Mouse (Mus musculus): Measurements from ENCODE around the gene Parp12.
A peak's percentile ranks its signal among the peaks of the same experiment; 100 is the strongest.

The Parp12 gene

DNA sequence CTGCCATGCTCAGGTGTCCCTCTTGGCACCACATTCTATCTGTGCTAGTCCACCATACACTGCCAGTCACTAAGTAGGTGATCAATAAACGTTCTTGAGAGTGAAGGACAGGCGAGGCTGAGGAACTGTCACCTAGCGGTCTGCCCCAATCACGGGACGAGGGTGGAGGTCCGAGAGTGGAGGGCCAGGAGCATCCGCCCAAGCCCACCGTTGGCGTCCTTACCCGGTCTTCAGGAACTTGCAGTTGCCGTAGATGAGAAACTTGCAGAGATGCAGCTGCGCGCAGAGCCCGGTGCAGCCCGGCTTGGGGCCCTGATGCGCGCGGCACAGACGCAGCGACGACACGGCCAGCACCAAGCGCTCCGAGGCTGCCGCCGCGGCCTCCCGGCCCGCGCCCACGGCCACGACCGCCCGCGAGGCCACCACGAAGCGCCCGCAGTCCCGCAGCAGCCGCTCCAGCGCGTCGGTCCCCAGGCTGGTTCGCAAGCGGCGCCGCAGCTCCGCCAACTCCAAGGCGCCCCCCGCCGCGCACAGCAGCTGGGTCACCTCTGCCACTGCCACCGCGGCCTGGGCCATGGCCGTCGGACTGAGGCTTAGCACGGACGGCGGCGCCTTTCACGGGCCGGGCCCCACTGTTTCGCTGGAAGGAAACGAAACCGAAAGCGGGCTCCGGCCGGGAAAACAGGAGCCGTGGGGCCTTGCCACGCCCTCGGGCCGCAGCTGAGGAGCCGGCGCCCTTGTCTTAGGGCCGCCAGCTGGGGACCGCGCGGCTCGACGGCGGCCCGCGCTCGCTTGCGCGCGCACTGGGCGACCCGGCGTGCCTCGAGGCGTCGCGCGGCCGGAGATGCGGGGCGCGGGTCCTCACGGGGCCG lies at the start of gene Parp12:
TSS of gene Parp12 (minus strand) at position 766 of the 872 bp plus-strand sequence.
- peak; percentile 77 for DNase-seq (ENCODE audit: low read depth, low spot score)

DNA sequence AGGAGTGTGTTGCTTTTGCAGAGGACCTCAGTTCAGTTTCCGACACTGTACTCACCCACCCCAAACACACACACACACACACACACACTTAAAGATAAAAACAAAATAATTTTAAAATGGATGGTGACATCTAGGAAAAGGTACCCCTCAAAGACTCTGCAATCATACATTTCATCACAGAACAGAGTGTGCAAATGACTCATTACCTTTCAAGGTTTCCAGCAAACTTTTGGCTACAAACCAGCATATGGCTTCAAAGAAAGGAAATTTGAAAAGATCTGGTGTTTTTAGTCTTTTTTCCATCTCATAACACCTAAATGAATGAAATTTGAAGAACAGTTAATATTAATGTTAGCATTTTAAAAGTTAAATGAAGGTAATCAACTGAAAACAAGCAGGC lies 46.7 kb upstream of the Parp12 start:
- no peak for DNase-seq (ENCODE audit: low read depth, low spot score)

DNA sequence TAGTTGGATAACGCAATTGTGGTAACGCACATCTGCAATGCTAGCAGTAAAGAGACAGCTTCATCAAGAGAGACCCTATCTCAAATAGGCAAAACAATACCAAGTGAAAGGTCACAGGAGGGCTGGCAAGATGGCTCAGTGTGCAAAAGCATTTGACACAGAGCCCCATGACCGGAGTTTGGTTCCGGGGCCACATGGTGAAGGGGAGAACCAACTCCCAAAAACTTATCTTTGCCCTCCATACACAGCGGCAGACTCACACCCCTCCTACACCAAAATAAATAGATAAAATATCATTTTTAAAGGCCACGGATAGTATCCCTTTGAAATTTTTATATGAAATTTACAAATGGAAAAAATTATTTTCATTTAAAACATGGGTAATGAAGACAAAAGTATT lies 43.8 kb upstream of the Parp12 start:
- DNase-seq (ENCODE audit: low read depth, low spot score), result no peak

DNA sequence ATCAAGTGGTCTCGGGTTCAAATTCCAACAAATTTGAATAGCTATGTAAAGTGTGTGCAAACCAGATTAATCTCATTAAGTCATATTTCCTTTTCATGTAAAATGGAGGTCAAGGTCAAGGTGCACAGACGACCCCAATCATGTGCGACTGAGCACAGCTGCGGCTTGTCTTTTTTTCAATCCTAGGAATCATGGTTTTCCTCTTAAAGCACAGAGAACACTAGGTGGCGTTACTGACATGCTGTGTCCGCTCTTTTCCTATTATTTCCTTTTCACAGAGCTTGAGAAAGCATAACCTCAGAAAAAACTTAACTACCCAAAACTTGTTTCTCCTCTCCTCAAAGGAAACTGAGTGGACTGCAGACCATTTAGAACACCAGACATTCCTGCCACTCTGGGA lies 27.9 kb upstream of the Parp12 start:
- no peak for DNase-seq (ENCODE audit: low read depth, low spot score)

DNA sequence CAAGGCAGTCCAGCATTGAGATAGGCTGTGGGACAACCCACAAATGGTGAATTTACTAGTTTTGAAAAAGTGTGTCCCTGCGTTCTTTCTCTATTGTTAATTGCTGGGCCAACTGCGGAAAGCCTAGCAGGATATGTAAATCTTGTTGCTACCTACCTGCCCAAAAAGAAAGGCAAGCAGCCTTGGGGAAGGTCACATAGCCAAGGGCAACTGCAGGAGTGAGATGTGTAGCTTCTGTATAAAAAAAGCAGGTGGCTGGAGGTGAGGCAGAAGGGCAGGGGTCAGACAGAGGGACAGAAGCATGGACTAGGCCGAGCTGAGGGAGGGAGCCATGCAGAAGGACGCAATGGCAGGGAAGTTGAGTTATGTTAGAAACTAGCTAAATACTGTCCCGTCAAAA lies 14.4 kb upstream of the Parp12 start:
- DNase-seq (ENCODE audit: low read depth, low spot score), result no peak

DNA sequence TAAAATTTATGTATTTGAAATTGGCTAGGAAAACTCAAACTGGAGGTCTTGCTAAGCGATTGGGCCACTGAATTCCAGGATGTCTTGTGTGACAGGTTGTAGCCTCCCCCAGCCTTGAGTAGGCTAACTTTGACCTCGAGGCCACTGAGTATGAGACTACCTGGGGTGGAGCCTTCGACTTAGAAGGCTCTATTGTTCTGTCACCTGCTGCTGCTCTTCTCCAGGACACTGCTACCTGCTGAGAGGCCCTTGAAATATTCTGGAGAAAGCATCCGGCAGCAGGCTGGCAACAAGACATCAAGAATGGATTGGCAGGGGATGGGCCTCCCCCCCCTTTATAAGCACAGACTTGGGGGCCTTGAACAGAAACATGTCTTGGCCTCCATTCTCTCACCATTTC lies 13.3 kb upstream of the Parp12 start:
- no peak for DNase-seq (ENCODE audit: low read depth, low spot score)

DNA sequence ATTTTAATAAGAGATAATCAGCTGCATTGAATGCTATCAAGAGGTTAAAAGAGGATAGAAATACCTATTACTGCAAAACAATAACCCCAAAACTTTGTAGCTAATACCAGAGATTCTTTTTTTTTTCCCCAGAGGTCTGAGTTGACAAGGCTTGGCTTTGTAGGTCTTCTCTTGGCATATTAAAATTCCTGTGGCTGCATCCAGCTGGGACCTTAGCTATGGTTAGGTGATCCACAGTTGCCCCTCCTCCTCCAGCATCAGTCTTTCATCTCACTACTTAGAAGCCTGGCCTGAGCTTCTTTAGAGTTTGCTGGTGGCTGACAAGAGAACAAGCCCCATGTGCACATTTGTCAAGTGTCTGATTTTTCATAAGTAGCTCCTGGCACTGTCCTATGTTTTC lies 6.6 kb upstream of the Parp12 start:
- no peak for DNase-seq (ENCODE audit: low read depth, low spot score)

DNA sequence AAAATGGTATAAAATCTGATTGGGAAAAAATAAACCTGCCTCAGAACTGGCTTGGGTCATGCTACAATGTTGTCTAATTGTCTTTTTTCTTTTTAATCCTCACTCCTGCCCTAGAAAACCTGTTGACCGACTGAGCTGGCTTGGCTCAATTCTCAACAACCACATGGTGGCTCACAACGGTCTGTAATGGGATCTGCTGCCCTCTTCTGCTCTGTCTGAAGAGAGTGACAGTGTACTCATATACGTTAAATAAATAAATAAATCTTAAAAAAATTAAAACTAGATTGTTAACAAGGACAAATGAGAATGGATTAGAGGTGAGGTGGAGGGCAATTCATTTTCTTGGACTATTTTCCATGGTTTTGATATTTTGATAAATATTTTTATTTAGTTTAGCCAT lies 2.5 kb upstream of the Parp12 start:
- no peak for DNase-seq (ENCODE audit: low read depth, low spot score)

DNA sequence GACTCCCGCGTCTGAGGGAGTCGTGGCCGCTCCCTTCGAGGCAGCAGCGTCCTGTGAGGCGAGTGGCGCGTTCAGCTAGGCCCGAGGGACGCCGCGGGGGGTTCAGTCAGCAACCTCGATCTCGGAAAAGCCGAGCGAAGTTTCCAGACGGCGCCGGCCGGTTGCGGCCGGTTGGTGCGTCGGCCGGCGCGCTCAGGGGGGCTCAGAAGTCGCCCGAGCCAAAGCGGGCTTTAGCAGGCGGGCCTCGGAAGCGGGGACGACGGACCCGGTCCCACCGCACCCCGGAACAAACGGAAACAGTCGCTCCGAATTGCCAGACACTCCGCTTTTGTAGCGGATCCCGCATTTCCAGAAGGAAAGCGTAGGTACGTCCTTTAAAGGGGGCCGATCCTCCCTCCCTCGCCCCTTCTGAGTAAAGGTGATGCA lies 320 bp upstream of the Parp12 start:
- no peak for DNase-seq (ENCODE audit: low read depth, low spot score)

DNA sequence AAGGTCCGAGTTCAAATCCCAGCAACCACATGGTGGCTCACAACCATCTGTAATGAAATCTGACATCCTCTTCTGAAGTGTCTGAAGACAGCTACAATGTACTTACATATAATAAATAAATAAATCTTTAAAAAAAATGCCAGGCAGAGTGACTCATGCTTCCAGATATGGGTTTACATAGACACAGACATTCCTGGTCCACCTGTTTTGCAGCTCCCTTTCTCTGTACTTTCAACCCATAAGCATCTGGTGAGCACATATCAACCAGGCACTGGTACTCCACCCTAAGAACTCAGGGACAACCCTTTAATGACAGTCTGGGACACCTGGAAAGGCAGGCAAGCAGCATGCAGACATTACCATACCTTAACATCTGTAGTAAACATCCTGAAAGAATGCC lies 2.7 kb downstream of the Parp12 start:
- DNase-seq (ENCODE audit: low read depth, low spot score), result no peak

DNA sequence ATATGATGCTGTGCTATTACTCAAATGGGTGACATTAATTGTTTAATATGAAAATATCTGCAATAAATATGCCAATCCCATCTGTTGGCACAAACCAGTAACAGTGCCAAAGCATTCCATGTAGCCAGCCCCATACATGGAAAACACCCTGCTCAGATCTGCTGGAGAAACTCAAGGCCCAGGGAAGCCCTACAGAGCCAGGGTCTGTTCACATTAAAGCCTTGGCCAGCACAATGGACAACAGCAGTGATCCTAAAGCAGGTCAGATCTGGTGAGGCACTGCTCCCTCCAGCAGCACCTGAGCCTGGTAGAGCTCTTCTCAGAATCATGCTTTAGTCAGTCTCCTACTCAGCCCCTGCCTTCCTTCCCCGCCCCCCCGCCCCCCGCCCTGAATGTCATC lies 5.0 kb downstream of the Parp12 start:
- no peak for DNase-seq (ENCODE audit: low read depth, low spot score)

DNA sequence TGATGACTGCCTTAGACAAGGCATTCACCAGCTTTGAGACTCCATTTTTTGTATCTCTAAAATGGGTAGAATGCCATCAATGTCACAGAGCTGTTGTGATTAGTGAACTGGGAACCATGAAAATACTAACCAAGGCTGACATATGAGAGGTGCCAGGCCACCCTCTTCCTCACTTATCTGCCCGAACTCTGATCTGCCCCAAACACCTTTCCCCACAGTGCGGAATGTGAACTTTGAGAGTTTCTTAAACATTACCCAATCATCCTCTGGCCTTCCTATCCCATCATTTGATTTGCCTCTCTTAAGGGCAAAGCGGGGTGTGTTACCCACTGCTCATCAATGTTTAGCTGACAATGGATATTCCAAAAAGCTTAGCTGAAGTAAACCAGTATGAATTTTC lies 5.4 kb downstream of the Parp12 start:
- no peak for DNase-seq (ENCODE audit: low read depth, low spot score)

DNA sequence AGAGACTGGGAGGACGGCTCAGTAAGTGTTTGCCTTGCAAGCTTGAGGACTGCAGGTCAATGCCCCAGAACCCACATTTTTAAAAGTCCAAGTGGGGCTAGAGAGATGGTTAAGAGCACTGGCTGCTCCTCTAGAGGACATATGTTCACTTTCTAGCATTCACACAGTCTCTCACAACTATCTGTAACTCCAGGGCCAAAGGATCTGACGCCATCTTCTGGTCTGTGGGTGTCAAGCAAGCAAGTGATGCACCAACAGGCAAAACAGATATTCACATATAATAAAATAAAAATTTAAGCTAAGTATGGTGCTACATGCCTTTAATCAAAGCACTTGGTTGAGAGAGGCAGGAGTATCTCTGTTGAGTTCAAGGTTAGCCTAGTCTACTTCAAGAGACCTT lies 11.3 kb downstream of the Parp12 start:
- DNase-seq (ENCODE audit: low read depth, low spot score), result peak; percentile 14

DNA sequence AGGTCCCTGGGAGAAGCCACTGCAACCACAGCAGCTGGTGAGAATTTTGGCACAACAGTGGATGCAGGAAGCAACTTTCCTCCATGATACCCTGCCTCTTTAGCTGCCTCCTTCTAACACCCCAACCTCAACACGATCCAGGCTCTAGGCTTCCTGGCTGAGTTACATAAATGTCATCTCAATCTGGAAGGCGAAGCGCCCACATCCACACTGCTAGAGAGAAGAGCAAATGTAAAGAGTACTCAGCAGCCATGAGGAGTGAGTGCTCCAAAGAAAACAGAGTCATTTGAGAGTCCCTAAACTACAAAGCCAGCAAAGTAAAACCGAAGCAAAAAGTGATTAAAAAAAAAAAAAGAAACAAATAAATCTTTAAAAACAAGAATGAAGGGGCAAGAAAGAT lies 13.5 kb downstream of the Parp12 start:
- no peak for DNase-seq (ENCODE audit: low read depth, low spot score)

DNA sequence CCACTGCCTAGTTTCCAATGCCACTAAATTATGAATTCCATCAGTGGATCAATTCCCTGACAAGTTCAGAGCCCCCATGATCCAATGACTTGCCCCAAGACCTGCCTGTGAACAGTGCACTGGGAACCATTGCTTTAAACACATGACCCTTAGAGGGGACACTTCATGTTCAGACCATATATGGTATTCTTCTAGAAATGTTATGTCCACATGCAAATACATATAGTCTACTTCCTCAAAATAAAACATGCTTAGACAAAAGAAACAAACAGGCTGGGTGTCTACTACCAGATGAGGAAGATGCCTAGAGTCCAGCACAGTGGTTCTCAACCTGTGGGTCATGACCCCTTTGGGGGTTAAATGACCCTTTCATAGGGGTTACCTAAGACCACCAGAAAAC lies 41.7 kb downstream of the Parp12 start:
- no peak for DNase-seq (ENCODE audit: low read depth, low spot score)

DNA sequence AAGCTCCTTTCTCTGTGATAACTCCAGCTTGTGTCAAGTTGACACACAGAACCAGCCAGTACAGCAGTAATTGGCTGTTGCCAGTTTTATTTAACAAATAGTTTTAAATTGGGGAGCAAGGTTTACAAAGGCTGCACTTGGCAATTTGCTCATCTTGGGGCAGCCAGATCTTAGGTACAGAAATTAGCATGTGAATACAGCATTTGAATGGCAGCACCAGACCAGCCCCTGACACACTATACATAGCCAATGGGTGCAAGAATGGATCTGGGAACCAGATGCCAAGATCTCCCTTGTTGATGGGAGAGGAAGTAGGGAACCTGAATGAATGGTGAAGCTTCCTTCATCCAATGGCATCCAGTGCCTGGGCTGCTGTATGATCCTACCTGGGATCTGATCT lies 44.0 kb downstream of the Parp12 start:
- DNase-seq (ENCODE audit: low read depth, low spot score), result no peak

DNA sequence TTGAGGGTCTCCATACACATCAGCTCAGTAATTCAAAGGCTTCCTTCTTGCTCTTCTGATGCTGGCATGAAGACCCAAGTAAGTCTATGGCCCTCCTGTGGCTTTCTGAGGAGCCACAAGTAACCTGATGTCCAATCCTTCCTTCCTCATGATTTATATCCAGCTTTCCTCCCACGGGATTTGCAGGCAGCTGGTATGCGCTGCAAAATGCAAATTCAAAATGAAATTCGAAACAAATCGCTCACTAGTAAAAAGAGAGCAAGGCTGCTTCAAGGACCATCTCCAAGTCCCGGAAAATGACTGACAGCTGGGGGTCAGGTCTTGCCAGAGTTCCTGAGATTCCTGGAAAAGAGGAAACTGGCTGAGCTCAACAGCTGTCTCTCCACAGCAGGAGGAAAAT lies 45.5 kb downstream of the Parp12 start:
- no peak for DNase-seq (ENCODE audit: low read depth, low spot score)

DNA sequence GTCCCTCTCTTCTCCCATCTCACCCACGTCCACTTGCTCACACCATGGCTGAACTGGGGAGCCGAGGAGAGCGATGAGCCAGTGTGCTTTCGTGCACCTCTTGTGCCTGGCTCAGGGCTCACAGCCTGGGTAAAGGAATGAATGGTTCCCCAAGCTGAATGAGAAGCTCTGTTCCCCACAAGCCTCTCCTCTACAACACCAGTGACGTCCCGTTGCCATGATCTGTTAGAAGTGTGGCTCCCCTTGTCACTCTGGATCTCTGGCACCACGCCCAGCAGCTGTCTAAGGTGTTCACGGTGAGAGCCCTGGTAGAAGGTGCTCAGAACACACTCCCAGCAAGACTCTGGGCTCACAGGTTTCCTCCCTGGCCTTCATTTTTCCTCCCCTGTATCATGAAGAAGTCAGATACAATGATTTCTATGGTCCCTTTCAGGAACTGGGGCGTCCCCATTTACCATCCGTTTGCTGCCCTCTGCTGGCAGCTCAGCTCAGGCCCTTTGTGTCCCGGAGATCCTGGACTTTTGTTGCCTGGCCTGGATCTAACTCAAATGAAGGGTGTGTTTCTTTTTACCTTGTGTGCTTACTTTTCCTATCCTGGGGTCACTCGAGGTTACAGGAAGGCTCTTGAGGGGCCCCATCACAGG lies 51.1 kb downstream of the Parp12 start:
- DNase-seq (ENCODE audit: low read depth, low spot score), result peak; percentile 70

DNA sequence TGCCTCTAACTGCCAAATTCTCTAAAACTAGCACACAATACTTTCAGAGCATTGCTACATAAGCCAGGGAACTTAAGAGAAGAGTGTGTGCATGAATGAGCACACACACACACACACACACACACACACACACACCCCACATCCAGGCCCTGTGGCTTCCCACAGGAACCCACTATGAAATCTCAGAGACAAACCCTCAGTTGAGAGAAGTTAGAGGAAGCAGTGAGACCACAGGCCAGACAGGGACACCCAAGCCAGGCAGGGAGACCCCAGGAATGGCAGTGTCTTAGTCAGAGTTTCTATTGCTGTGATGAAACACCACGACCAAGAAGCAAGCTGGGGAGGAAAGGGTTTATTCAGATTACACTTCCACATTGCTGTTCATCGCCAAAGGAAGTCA lies 54.6 kb downstream of the Parp12 start:
- DNase-seq (ENCODE audit: low read depth, low spot score), result no peak

DNA sequence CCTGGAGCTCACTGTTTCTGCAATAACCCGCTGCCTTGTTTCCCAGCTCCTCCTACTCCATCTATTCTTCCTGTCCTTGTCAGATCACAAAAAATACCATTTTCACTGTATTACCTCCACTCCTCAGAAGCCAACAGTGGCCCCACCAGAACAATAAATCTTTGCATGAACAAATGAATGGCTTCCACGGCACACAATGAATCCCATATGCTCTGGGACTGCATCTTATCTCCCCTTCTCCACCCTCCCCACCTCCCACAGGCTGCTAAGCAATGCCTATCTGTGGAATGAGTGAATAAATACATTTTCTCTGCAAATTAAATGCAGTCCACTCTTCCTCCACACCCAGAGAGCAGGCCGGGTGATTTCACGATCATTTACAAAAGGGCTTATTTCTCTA lies 57.0 kb downstream of the Parp12 start:
- no peak for DNase-seq (ENCODE audit: low read depth, low spot score)

DNA sequence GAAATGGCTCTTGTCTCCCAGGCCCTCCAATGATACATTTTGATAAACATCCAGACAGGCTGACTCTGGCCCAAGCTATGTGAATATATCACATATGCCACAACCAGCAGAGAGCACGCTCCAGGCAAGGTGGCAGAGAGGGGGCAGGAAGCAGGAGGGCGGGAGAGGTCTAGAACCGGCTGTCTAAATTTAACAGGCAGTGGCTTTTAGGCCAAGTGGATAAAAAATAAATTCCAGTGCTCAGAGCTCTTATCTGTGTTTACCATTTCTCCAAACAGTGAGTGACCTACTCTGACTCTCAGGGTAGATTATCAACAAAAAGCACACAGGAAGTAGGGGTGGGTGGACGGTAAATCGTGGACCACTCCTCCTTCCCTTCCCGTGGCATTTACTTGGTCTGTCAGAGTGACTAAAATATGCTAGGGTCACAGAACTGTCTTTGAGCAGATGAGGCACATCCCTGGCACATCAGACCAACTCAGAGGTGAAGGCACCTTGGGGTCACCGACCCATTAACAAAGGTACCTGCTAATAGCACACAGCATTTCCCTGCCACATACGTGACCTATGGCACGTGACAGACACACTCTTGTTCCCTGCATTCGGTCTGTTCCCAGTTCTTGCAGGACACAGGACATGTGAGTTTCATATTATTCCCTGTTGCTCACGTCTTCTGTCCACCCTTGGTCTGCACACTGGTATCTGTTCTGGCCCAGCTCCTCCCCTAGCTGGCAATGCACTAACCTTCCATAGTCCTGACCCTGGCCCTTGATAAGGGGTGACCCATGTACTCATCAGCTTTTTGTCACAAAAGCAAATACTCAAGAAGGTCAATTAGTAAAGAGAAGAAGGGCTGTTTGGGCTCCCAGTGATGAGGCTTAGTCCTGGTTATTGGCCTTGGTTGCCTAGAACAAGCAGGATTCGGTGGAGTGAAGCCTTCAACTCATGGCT lies 58.3 kb downstream of the Parp12 start:
- no peak for DNase-seq (ENCODE audit: low read depth, low spot score)

DNA sequence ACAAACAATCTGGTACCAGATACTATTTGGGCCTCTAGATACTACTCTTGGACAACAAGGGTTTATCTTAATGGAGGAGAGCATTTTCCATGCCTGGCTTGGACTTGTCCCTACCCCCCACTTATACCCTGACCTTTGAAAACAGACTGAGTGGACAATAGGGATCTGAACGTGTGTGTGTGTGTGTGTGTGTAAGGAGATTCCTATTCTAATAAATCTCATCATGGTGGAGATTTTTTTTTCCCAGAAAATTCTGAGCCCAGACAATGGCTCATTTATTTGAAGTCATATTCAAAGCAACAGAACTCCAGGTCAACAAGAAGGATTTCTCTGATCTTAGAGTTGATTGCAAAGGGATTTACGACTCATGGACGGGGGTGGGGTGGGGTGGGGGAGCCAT lies 59.2 kb downstream of the Parp12 start:
- DNase-seq (ENCODE audit: low read depth, low spot score), result no peak
